Mouse (Mus musculus): ENCODE measurements at regions not wholly inside any gene's neighbourhood (a gene's known extent, or its start where the extent isn't known, plus 50 kb on each side); places are given as distances from the start of the nearest gene placed in this dataset.
"Not testable (repeated sequence)": the region's sequence is repeated elsewhere in the genome, so short reads cannot be mapped to it uniquely, and the experiment has no call there.

GRCm38 (mm10) chr5:77916375-77916774 is 508.5 kb upstream of the Igfbp7 start:
- Histone ChIP-seq H3K9me3 (ENCODE audit: control insufficient read depth, low read length) (no peaks in the 10 kb centered on the region; the same call in 1 of the 2 replicates), H3K27me3 (ENCODE audit: control insufficient read depth) (no peaks in the 10 kb centered on the region), H3K36me3 (ENCODE audit: control insufficient read depth) (no peaks in the 10 kb centered on the region), H3K4me3 (replicated peaks) (no peak overlapping the region), H3K4me1 (ENCODE audit: control insufficient read depth) (no peaks in the 10 kb centered on the region)
- TF ChIP-seq TAL1 (IDR thresholded peaks at IDR 0.05; ENCODE audit: low read length) (no peak), GATA1 (IDR thresholded peaks at IDR 0.05; ENCODE audit: low read length) (no peak)

GRCm38 (mm10) chr5:77909218-77909617 is 501.4 kb upstream of the Igfbp7 start:
- TF ChIP-seq TAL1 (IDR thresholded peaks at IDR 0.05; ENCODE audit: low read length) (no peak), GATA1 (IDR thresholded peaks at IDR 0.05; ENCODE audit: low read length) (no peak)
- H3K9me3 ChIP-seq (ENCODE audit: control insufficient read depth, low read length), result peaks cover 5% of the 10 kb centered on the region; the same call in 1 of the 2 replicates
- H3K27me3 ChIP-seq (ENCODE audit: control insufficient read depth), result no peaks in the 10 kb centered on the region
- no peaks in the 10 kb centered on the region for H3K4me1 ChIP-seq (ENCODE audit: control insufficient read depth)
- no peak overlapping the region for H3K4me3 ChIP-seq (replicated peaks)
- H3K36me3 ChIP-seq (ENCODE audit: control insufficient read depth), result no peaks in the 10 kb centered on the region

- H3K27me3 ChIP-seq (ENCODE audit: control insufficient read depth), result not testable (repeated sequence)
- H3K9me3 ChIP-seq (ENCODE audit: control insufficient read depth, low read length), result peaks cover 13% of the 10 kb centered on the region
Observed at GRCm38 (mm10) chr5:77892024-77892423, 484.2 kb upstream of the Igfbp7 start.

GRCm38 (mm10) chr5:77888534-77888933 is 480.7 kb upstream of the Igfbp7 start:
- no peaks in the 10 kb centered on the region for H3K4me1 ChIP-seq (ENCODE audit: control insufficient read depth)
- no peak overlapping the region for H3K4me3 ChIP-seq (replicated peaks)
- no peaks in the 10 kb centered on the region for H3K36me3 ChIP-seq (ENCODE audit: control insufficient read depth)
- H3K27me3 ChIP-seq (ENCODE audit: control insufficient read depth), result no peaks in the 10 kb centered on the region
- no peak for TF ChIP-seq GATA1 (IDR thresholded peaks at IDR 0.05; ENCODE audit: low read length)
- TF ChIP-seq TAL1 (IDR thresholded peaks at IDR 0.05; ENCODE audit: low read length), result no peak
- peaks cover 22% of the 10 kb centered on the region for H3K9me3 ChIP-seq (ENCODE audit: control insufficient read depth, low read length)

More at GRCm38 (mm10) chr5:77892024-77892423, 484.2 kb upstream of the Igfbp7 start:
- H3K4me3 ChIP-seq (replicated peaks); H3K36me3 ChIP-seq (ENCODE audit: control insufficient read depth); H3K4me1 ChIP-seq (ENCODE audit: control insufficient read depth): not testable (repeated sequence)

GRCm38 (mm10) chr5:77871403-77871802 is 463.6 kb upstream of the Igfbp7 start:
- H3K36me3 ChIP-seq (ENCODE audit: control insufficient read depth), result no peaks in the 10 kb centered on the region
- peaks cover 6% of the 10 kb centered on the region; the same call in 1 of the 2 replicates for H3K9me3 ChIP-seq (ENCODE audit: control insufficient read depth, low read length)
- no peak overlapping the region for H3K4me3 ChIP-seq (replicated peaks)
- TF ChIP-seq TAL1 (IDR thresholded peaks at IDR 0.05; ENCODE audit: low read length), result no peak
- no peak for TF ChIP-seq GATA1 (IDR thresholded peaks at IDR 0.05; ENCODE audit: low read length)
- no peaks in the 10 kb centered on the region for H3K27me3 ChIP-seq (ENCODE audit: control insufficient read depth)
- no peaks in the 10 kb centered on the region for H3K4me1 ChIP-seq (ENCODE audit: control insufficient read depth)

- Histone ChIP-seq H3K4me3 (replicated peaks) (no peak overlapping the region), H3K27me3 (ENCODE audit: control insufficient read depth) (no peaks in the 10 kb centered on the region), H3K4me1 (ENCODE audit: control insufficient read depth) (no peaks in the 10 kb centered on the region), H3K9me3 (ENCODE audit: control insufficient read depth, low read length) (peaks cover 20% of the 10 kb centered on the region), H3K36me3 (ENCODE audit: control insufficient read depth) (no peaks in the 10 kb centered on the region)
- no peak for TF ChIP-seq TAL1 (IDR thresholded peaks at IDR 0.05; ENCODE audit: low read length)
- TF ChIP-seq GATA1 (IDR thresholded peaks at IDR 0.05; ENCODE audit: low read length), result no peak
Observed at GRCm38 (mm10) chr5:77865342-77865741, 457.5 kb upstream of the Igfbp7 start.

GRCm38 (mm10) chr5:77855191-77855590 is 447.4 kb upstream of the Igfbp7 start:
- no peak overlapping the region for H3K4me3 ChIP-seq (replicated peaks)
- TF ChIP-seq GATA1 (IDR thresholded peaks at IDR 0.05; ENCODE audit: low read length), result no peak
- no peak for TF ChIP-seq TAL1 (IDR thresholded peaks at IDR 0.05; ENCODE audit: low read length)
- no peaks in the 10 kb centered on the region for H3K4me1 ChIP-seq (ENCODE audit: control insufficient read depth)
- no peaks in the 10 kb centered on the region for H3K27me3 ChIP-seq (ENCODE audit: control insufficient read depth)
- peaks cover 33% of the 10 kb centered on the region for H3K9me3 ChIP-seq (ENCODE audit: control insufficient read depth, low read length)
- H3K36me3 ChIP-seq (ENCODE audit: control insufficient read depth), result no peaks in the 10 kb centered on the region

- no peaks in the 10 kb centered on the region for H3K36me3 ChIP-seq (ENCODE audit: control insufficient read depth)
- H3K9me3 ChIP-seq (ENCODE audit: control insufficient read depth, low read length), result peaks cover 37% of the 10 kb centered on the region
- H3K27me3 ChIP-seq (ENCODE audit: control insufficient read depth), result no peaks in the 10 kb centered on the region
- H3K4me3 ChIP-seq (replicated peaks), result no peak overlapping the region
- no peaks in the 10 kb centered on the region for H3K4me1 ChIP-seq (ENCODE audit: control insufficient read depth)
- TF ChIP-seq GATA1 (IDR thresholded peaks at IDR 0.05; ENCODE audit: low read length) (no peak), TAL1 (IDR thresholded peaks at IDR 0.05; ENCODE audit: low read length) (no peak)
Observed at GRCm38 (mm10) chr5:77853999-77854784, 446.4 kb upstream of the Igfbp7 start.

- Histone ChIP-seq H3K4me1 (ENCODE audit: control insufficient read depth) (no peaks in the 10 kb centered on the region), H3K36me3 (ENCODE audit: control insufficient read depth) (no peaks in the 10 kb centered on the region), H3K4me3 (replicated peaks) (no peak overlapping the region), H3K27me3 (ENCODE audit: control insufficient read depth) (no peaks in the 10 kb centered on the region), H3K9me3 (ENCODE audit: control insufficient read depth, low read length) (peaks cover 33% of the 10 kb centered on the region)
- TF ChIP-seq TAL1 (IDR thresholded peaks at IDR 0.05; ENCODE audit: low read length) (no peak), GATA1 (IDR thresholded peaks at IDR 0.05; ENCODE audit: low read length) (no peak)
Observed at GRCm38 (mm10) chr5:77851645-77852044, 443.8 kb upstream of the Igfbp7 start.
